Mouse (Mus musculus) gastrocnemius, adult 8-10 months (tissue): ENCODE results near the gene Kcp. TPM values are rescaled to one million over a fixed set of nuclear protein-coding genes. Genes with fewer than 3 reads are reported as not detected.

Experiments
- DNase-seq, 2 experiments: peaks; one replicate each; pipeline ENCODE4 v3.0.0; 2022; ENCODE audit warnings: low spot score in 2 of 2
- total RNA-seq, 4 experiments: library from RNA; stranded (reverse); gene quantifications; 2 replicates each; pipeline ENCODE4 v1.2.4; 2022

The Kcp gene
- 1 to 10 TPM; 2.2 to 6.0 (median 4.4) TPM for total RNA-seq

DNA sequence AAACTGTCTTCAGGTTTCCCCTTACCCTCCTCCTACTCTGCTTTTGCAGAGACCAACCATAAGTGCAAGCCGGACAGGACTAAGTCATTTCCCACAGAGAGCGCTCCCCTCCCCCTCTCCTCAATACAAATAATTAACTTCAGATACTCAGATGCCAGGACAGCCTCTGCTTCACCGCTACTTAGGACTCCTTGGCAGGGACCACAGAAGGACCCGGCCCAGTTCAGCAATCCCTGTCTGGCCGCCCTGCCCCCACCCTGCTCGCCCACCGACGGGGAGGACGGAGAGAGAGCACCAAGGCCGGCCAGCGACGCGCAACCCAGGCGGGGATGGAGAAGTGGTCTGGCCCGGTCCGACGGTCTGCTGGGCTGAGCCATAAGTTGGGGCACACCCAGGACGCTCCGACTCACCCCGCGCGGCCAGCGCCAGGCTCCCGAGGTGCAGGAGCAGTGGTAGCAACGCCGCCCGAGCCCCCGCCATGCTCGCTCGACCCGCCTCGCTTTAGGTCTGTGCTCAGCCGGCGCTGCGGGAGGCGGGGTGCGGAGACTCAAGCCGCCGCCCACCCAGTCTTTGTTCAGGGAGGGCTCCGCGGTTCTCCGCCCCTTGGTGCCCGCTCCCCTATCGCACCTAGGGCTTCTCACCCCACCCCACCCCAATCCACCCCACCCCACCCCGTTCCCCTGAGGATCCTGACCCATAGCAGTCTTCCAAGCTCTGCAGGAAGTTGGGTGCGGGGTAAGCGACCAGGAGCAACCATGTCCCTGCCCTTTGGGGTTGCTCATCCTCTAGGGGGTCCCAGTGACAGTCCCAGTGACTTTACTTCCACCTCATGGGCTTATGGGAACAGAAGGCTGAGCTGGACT lies at the start of gene Kcp:
Gene Kcp, minus strand, starts transcription at position 506 of the 863 bp plus-strand sequence.
- no peak for DNase-seq

DNA sequence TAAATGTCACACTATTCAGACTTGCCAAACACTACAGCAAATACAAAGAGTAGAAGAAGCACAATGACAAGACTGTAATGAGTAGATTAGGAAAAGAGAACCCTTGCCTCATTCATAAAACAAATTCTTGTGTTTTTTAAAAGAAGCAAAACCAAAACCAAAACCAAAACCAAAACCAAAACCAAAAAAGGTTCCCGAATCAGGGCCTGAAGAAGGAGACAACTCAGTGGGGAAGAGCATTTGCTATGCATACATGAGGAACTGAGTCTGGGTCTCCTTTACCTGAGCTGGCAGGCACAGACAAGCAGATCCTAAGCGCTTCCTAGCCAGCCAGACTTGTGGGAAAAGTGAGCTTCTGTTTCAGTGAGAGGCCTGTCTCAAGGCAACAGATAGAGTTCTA lies 49.4 kb upstream of the Kcp start:
- DNase-seq = no peak

DNA sequence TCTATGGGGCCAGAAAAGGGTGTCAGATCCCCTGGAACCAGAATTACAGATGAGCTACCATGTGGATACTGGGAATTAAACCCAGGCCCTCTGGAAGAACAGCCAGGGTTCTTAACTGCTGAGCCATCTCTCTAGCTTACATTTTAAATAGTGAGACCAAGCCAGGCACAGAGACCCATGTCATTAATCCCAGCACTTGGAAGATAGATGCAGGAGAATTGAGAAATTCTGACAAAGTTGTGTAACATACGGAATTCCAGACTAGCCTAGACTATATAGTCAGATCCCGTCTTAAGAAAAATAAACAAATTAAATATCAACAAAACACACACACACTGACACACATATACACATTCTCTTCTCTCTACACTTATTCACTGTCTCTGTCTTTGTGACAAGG lies 44.8 kb upstream of the Kcp start:
- DNase-seq = no peak

DNA sequence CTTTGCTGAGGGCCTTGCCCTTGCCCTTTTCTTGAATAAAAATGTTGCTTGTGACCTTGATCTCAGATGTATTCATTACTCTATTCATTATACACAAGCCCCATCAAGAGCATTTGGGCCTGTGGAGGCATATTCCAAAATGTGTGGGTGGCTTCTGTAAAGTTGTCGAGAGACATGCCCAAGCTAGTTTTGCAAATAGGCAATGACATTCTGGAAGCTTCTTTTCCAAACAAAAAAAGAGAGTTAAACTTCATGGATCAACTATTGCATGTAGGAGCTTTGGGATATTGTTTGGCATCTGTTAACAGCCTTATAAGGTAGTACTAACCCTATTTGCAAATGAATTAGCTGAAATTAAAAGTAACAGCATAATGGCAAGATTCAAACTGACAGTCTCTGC lies 40.3 kb upstream of the Kcp start:
- no peak for DNase-seq

DNA sequence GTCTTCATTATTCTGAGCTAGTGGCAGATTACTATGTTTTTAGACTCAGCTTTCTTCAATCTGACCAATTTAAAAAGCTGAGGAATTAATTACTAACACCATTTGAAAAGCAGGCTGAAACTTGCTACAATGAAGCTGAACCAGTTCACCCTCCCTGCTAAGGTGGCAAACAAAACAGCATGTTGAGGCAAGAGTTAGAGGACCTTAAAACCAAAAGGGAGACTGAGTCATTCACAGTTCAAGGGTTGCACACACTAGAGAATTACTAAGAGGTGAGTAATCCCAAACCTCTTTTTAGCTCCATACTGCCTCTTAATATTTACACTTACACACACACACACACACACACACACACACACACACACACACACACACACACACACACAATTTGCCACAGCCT lies 39.8 kb upstream of the Kcp start:
- no peak for DNase-seq

DNA sequence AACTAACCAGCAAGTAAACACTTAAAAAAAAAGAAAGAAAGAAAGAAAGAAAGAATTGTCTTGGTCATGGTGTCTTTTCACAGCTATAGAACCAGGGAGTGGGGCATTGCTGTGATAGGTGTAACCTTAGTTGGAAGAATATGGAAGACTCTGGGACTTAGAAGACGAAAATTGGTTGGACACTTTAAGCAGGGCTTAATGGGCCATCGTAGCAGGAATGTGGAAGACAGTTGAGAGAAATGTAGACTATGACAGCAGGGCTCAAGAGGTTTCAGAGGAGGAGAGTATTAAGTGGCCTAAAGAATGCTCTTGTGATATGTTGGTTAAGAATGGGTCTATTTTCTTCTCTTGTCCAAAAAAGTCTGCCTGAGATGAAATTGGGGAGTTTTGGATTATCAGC lies 37.9 kb upstream of the Kcp start:
- no peak for DNase-seq

DNA sequence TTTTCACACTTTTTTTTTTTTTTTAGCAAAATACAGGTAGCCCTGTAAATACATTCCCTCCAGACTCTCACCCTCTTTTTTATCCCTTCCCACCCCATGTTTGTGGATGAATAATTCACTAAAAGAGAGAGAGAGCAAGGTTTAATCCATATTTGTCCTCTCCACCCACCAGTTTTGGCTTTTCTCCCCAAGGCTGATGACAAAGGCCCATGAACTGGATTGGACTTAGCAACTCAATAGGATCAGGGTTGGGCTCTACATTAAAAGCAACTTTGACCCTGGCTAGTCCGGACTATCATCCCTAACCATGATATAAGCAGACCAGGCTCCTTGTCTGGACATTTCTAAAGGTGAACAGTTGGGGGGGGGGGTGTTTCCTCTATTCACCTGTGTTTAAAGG lies 33.2 kb upstream of the Kcp start:
- DNase-seq = no peak

DNA sequence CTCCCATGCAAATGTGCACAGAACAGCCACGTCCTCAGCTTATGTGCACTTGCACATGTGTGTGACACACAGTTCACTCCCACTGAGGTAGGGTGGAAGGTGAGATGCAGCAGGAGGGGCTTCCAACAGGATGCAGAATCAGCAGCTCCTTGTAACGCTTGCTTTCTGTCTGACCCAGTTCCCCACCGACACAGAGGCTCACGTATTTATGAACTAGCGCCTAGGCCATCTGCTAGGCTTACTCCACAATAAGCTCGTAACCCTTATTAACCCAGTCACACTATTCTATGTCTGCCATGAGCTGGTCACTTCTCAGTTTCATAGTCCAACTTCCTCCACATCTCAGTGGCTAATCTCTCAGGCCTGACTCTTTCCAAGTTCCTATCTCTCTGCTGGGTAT lies 32.5 kb upstream of the Kcp start:
- no peak for DNase-seq

DNA sequence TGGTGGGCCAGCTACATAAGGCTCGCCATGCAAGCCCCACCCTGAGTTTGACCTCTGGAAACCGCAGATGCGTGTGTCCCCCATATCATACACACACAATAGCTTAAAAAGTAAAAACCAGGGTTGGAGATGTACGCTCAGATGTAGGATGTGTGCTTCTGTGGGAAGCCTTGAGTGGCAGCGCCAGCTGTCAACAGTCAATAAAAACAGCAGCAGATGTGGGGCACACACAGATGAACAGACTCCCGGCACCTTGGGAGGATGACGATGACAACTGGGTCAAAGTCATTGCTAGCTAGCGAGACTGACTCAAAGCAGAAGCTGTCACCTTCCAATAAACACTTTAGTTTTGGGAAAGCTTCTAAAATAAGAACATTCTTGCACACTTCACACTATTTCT lies 31.8 kb upstream of the Kcp start:
- DNase-seq = no peak

DNA sequence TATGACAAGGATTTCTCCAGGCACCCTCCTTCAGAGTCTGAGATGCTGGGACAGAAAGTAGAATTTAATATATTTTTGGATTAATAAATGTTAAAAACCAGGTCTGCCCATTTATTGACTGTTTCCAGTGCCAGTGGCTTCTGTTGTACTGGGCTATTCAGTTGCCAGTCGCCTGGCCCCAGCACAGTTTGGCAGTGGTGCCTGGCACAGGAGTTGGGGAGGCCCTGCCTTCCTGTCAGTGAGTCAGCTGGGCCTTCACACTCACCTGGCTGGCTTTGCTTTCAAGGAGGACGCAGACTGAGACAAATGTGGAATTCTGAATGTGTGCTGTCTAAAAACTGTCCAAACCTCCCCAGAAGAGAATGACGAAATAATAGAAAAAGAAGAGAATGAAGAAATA lies 29.5 kb upstream of the Kcp start:
- DNase-seq = no peak

DNA sequence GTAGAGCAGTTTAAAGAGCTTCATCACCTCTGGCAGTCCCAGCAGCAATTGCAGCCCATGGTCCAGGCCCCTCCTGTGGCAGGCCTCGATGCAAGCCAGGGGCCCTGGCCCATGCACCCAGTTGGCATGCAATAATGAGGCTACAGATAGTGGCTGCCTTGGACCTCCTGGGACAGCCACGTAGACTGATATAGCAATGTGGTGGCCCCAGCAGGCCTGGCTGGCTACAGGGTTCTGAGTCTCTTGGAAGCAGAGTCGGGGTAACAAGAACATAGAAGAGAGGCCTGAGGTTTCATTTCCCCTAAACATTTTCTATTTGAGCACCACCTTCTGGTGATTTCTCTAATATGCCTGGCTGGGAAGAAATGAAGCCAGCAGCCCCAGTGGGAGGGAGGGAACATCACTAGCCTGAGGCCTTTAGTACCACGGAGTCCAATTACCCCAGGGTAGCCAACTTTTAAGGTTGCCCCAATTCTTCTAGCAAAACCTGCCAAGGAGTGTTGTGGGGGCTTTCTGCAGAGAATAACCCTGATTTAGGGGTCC lies 29.0 kb upstream of the Kcp start:
- DNase-seq = no peak

DNA sequence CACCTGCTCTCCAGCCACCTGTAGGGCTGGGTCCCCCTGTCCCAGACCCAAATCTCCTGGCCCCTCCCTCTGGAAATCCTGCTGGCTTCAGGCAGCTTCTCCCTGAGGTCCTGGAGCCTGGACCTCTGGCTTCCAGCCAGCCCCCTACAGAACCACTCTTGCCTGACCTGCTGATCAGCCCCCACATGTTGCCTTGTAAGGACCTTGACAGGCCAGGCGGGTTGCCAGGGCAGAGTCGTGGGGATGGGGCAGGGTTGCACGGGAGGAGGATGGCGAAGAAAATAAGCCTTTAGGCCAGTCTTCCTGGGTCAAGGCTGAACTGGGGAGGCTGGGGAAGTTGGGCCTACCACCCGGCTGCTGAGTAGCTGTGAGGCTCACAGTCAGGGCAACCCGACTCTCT lies 27.6 kb upstream of the Kcp start:
- no peak for DNase-seq

DNA sequence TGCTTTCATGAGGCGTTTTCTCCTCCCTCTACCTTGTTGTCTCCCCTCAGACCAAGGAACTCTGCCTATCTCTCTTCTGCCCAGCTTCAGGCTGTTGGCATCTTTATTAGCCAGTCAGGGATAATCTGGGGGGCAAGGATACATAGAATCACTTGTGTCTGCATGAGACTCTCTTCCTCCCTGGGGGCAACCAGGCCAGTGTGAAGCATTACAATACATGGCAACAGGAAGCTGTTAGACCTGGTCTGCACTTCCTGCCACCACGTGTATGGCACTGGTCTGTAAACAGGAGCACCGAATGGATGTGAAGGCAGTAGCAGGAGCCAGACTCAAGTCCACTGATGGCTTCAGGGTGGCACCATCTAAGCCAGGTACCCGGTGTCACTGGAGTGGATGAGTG lies 22.3 kb upstream of the Kcp start:
- no peak for DNase-seq

DNA sequence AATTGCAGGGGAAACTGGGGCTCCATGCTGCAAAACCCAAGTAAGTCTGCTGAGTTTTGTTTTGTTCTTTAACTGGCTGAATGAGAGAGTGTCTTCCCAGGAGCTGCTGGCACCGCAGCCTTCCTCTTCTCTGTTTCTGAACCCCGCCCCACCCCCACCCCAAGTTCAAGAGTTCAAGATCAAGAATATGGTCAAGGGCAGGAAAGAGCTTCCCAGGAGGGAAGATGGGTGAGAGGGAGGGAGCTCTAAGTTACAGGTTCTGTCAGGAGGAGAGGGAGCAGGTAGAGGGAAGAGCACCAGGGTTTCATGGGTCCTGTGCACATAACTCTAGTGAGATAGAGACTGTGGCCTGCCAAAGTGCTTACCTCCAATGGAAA lies 21.7 kb upstream of the Kcp start:
- no peak for DNase-seq

DNA sequence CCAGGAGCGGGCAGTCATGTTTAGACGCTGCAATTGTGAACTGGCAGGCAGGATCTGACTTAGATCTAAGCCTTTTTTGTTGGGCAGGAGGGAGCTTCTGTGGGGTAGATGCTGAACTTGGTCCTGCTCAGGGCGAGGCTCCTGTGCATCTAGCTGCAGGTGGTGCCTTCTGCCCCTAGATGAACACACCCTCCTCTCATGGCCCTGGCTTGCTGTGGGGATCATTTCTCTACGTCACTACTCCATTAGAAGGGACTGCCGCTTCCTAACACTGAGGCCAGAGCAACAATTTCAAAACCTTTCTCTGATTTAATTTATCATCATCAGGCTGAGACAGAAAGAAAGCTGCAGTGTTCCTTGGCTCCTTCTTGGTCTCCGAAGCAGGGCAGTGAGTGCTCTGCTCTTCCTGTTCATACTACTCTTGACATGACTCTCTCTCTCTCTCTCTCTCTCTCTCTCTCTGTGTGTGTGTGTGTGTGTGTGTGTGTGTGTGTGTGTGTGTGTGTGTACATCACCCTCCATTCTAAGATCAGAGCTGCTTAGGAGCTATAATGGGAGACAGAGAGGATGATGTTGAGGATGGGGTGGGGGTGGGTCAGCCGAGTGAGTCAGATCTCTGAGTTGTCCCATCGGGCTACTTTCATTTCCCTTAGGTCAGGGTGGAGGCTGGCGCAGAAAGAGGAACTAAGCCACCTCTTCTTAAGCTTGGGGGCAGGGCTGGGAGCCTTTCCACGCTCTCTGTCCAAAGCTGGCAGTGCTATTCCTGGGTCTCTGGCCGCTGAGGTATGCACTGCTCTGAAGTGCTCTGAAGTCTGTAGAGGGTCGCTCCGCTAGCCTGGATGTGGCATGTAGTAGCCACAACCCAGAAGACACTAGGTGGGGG lies 21.1 kb upstream of the Kcp start:
- no peak for DNase-seq

DNA sequence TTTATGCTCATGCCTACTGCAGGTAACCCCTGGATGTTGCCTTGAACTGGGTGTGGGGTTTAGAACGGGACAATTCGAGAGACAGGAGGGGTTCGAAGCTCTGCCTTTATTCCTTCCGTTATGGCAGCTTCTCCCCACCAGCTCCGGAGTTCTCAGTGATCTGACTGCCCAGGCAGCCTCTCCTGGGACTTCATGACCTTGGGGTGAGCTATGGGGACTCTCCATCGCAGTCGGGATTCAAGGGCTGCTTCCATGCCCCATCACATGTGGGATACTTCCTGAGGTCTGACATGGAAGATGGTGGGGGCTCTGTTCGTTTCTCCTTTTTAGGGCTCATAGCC lies 20.4 kb upstream of the Kcp start:
- DNase-seq = no peak

DNA sequence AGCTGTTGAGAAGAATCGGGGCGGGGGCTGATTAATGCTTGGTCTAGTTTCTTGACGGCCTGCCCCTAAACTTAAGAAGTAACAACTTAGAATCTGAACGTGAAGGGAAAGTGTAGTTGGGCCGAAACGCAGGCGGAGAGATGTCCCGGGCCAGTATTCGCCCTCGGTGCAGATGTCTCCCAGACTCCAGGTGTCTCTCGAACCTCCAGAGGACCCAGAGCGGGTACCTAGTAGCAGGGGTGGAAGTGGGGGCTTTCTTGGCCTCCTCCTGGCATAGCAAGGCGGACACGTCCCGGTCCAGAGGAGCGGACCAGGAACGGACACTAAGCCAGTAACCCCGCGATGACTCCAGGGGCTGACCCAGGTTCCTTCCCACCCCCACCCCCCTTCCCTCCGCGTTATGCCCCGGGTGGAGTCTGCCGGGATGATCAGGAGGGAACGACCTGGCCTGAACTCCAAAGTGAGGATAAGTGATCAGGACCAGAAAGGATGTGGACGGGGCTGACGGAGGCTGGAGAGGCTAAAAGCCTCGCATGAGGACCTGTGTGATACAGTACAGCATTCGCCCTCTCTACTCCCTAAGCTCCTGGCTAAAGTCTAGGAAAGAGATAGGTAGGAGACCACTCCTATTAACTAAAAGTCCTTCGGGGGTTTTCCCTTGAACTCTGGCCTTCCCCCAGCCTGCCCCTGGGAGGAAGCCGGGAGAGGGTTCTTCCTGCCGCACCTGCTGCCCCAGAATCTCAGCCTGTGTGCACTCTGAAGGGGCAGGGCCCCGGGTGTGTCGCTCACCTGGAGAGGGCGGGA lies 19.8 kb upstream of the Kcp start:
- no peak for DNase-seq

DNA sequence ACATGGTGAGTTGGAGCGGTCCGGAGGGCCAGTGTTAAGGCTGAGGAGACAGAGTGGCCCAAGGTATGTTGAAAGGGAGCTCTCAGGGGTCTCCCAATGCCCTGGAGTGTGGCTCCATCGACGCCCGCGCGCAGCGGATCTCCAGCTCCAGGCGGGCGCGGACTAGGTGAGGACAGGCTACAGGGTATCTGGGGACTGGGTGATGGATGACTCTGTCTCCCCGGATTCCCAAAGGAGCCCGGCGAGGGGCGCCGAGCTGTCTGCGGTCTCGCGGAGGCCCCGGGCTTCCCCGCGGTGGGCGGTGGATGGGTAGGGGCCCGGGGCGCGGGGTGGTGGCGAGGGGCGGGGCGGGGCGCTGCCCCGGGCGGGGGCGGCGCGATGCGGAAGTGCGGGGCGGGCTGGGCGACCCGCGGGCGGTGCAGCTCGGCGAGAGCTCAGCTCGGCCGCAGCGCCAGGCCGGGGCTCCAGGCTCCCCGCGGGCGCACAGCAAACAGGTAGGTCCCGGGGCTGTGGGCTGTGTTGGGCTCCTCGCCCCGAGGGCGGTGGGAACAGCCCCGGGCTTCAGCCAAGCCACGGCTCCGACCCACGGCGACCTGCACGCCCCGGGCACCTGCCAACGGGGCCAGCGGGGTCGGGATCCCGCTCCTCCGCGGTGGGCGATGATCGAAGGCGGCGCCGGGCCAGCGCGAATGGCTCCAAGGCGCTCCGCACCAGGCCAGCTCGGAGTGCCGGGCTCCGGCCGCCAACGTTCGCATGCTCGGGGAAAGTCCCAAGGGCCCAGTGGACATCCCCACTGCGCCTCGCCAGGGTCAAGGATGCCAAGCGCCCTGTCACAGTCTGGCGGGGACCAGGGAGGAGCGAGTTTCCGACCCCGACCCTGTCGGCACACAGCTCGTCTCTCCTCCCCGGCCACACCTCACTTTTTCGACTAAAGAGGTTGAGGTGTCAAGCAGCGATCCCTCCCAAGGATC lies 18.8 kb upstream of the Kcp start, which contains the start of gene Irf5:
Gene Irf5, plus strand, starts transcription at position 345 of the 971 bp plus-strand sequence.
- no peak for DNase-seq

DNA sequence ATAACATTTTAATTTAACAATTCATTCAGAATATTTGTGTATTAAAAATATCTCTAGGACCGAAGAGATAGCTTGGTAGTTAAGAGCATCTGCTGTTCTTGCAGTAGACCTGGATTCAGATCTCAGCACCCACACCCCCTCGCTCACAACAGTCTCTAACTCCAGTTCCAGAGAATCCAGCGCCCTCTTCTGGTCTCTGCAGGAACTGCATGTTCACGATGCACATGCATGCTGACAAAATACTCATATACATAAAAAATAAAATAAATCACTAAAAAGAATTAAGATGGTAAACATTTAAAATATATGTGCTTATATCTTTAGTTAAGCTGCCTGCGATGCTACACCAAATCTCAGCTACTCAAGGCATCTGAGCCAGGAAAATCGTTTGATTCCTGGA lies 17.5 kb upstream of the Kcp start:
- DNase-seq = no peak

DNA sequence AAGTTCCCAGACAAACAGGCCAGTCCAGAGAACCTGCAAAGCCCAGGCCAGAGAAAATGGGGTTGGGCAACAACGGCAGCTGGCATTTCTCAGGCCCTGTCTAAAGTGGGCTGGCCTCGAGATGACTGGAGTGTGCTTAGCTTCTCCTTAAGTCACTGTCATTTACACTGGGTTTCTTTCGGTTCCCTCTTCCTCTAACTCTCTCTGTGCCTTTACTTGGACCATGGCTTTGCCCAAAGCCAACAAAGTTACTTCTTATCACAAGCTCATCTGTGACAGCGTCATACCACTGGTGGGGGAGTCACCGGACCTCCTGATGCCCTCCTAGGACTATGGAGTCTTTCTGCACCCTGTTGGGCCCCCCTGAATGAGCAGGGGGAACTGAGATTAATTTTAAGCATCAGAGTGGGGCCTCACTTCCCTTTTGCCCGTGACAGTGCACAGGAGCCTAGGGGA lies 16.3 kb upstream of the Kcp start:
- DNase-seq = no peak
